Mouse (Mus musculus) stomach, embryonic 16.5 days (tissue): ENCODE data around the gene Dynll1. TPM values are rescaled to one million over a fixed set of nuclear protein-coding genes. Genes with fewer than 3 reads are reported as not detected.

Source experiments
- ATAC-seq: fragments of 200-750 bp; cut with Nextera tagmentation; 2 replicates; pipeline ENCODE4 v1.8.0; 2017; ENCODE audit warnings: moderate number of reproducible peaks, moderate TSS enrichment; ENCODE audit not compliant: insufficient read depth, low FRiP score
- H3K27ac ChIP-seq: fragments of 300-500 bp; sonication (generic); 2 replicates; pipeline ENCODE4 v1.5.1; 2014; ENCODE audit warnings: low read length
- H3K27me3 ChIP-seq: fragments of 300-500 bp; sonication (generic); 2 replicates; pipeline ENCODE4 v1.6.1; 2014; ENCODE audit warnings: low read length, control low read depth, mixed read lengths; ENCODE audit not compliant: control insufficient read depth, insufficient read depth
- H3K36me3 ChIP-seq: fragments of 300-500 bp; sonication (generic); 2 replicates; pipeline ENCODE4 v1.6.1; 2014; ENCODE audit warnings: low read length; ENCODE audit not compliant: control insufficient read depth, insufficient read depth
- H3K4me1 ChIP-seq: fragments of 300-500 bp; sonication (generic); 2 replicates; pipeline ENCODE4 v1.6.1; 2014; ENCODE audit warnings: low read length, control low read depth, mixed read lengths; ENCODE audit not compliant: control insufficient read depth, insufficient read depth
- H3K4me2 ChIP-seq: fragments of 300-500 bp; sonication (generic); 2 replicates; pipeline ENCODE4 v1.6.1; 2014; ENCODE audit warnings: low read depth, low read length, mixed read lengths
- H3K4me3 ChIP-seq: fragments of 300-500 bp; sonication (generic); replicated peaks from 2 replicates; pipeline ENCODE4 v1.5.1; 2014; ENCODE audit warnings: mild to moderate bottlenecking, low read length
- H3K9ac ChIP-seq: fragments of 300-500 bp; sonication (generic); 2 replicates; pipeline ENCODE4 v1.6.1; 2014; ENCODE audit warnings: low read length
- H3K9me3 ChIP-seq: fragments of 300-500 bp; sonication (generic); replicated peaks from 2 replicates; pipeline ENCODE4 v1.6.1; 2016; ENCODE audit warnings: low read length, control low read depth; ENCODE audit not compliant: control insufficient read depth
- WGBS: fragments of 180-500 bp; shearing (Covaris S2); extraction: QIAGEN DNeasy Blood & Tissue Kit; methylation state at CpG from one replicate; pipeline ENCODE4 v1.1.7; 2014; 5-methylcytosine and 5-hydroxymethylcytosine counted together
- polyA plus RNA-seq: library from polyadenylated mRNA; unstranded; fragments of >200 nt; fragmentation: Nextera tagmentation; extraction: Ambion mirVana; gene quantifications from 2 replicates; pipeline ENCODE4 v1.2.1, GENCODE M21; 2015

The Dynll1 gene
- polyA plus RNA-seq, 1 experiment from 2014 or later: 1,419 TPM

- peaks cover 11% of the 10 kb centered on the region for H3K36me3 ChIP-seq
- 80% methylated on average over 9 of the region's 9 CpGs for WGBS
- no peak for ATAC-seq
Measured at GRCm38 (mm10) chr5:115330955-115331354, 30.2 kb upstream of the Dynll1 start.

GRCm38 (mm10) chr5:115327610-115328548 is 27.1 kb upstream of the Dynll1 start:
- Histone ChIP-seq H3K4me2 (peak overlapping the region; percentile 74), H3K27ac (peak overlapping the region; percentile 85), H3K4me1 (peaks cover 20% of the 10 kb centered on the region), H3K27me3 (no peaks in the 10 kb centered on the region), H3K36me3 (0 out of 2 replicates have a peak, but pooled peaks cover 1% of the 10 kb centered on the region), H3K4me3 (peak overlapping the region; percentile 94), H3K9ac (peak overlapping the region; percentile 95), H3K9me3 (no peaks in the 10 kb centered on the region)
- peak; percentile 14; the same call in 1 of the 2 replicates for ATAC-seq
- WGBS: under 1% methylated on average over 55 of the region's 55 CpGs

More at GRCm38 (mm10) chr5:115330955-115331354, 30.2 kb upstream of the Dynll1 start:
- Histone ChIP-seq H3K27me3 (no peaks in the 10 kb centered on the region), H3K4me1 (peaks cover 16% of the 10 kb centered on the region), H3K4me2 (no peak overlapping the region), H3K9me3 (no peaks in the 10 kb centered on the region), H3K9ac (no peak overlapping the region), H3K27ac (no peak overlapping the region), H3K4me3 (no peak overlapping the region)

GRCm38 (mm10) chr5:115326875-115327609 is 26.2 kb upstream of the Dynll1 start, which contains the start of gene Srsf9:
Gene Srsf9, plus strand, starts transcription at chr5:115327177.
- Histone ChIP-seq H3K4me1 (peaks cover 20% of the 10 kb centered on the region), H3K27me3 (no peaks in the 10 kb centered on the region), H3K9me3 (no peaks in the 10 kb centered on the region), H3K36me3 (no peaks in the 10 kb centered on the region), H3K4me2 (peak within 1 kb of the TSS; percentile 74), H3K9ac (peak within 1 kb of the TSS; percentile 95), H3K27ac (peak within 1 kb of the TSS; percentile 85), H3K4me3 (peak within 1 kb of the TSS; percentile 94)
- under 1% methylated on average over 92 of the region's 97 CpGs for WGBS
- ATAC-seq: peak; percentile 96

- Histone ChIP-seq H3K4me2 (peak overlapping the region; percentile 74), H3K4me1 (peaks cover 20% of the 10 kb centered on the region), H3K9me3 (no peaks in the 10 kb centered on the region), H3K4me3 (peak overlapping the region; percentile 94), H3K27ac (peak overlapping the region; percentile 67), H3K9ac (peak overlapping the region; percentile 95), H3K27me3 (no peaks in the 10 kb centered on the region), H3K36me3 (no peaks in the 10 kb centered on the region)
- peak; percentile 41; the same call in 1 of the 2 replicates for ATAC-seq
- WGBS: 16% methylated on average over 11 of the region's 11 CpGs
Measured at GRCm38 (mm10) chr5:115326256-115326831, 25.5 kb upstream of the Dynll1 start.

- Histone ChIP-seq H3K4me2 (peak overlapping the region; percentile 70), H3K27ac (peak overlapping the region; percentile 92), H3K9ac (peak overlapping the region; percentile 68), H3K36me3 (no peaks in the 10 kb centered on the region), H3K27me3 (no peaks in the 10 kb centered on the region), H3K9me3 (no peaks in the 10 kb centered on the region), H3K4me3 (peak overlapping the region; percentile 46), H3K4me1 (peaks cover 28% of the 10 kb centered on the region)
- peak; percentile 79; the same call in 1 of the 2 replicates for ATAC-seq
- 1% methylated on average over 22 of the region's 22 CpGs for WGBS
Measured at GRCm38 (mm10) chr5:115319004-115319940, 18.5 kb upstream of the Dynll1 start.

GRCm38 (mm10) chr5:115317645-115318328 is 17.0 kb upstream of the Dynll1 start:
- Histone ChIP-seq H3K27ac (peak overlapping the region; percentile 92), H3K9ac (peak overlapping the region; percentile 67), H3K4me2 (peak overlapping the region; percentile 29), H3K4me1 (peaks cover 37% of the 10 kb centered on the region), H3K27me3 (no peaks in the 10 kb centered on the region), H3K36me3 (no peaks in the 10 kb centered on the region), H3K4me3 (no peak overlapping the region; the same call in 1 of the 2 replicates), H3K9me3 (no peaks in the 10 kb centered on the region)
- ATAC-seq: peak; percentile 45; the same call in 1 of the 2 replicates
- WGBS: 7% methylated on average over 10 of the region's 10 CpGs

- Histone ChIP-seq H3K4me2 (peak overlapping the region; percentile 29; the same call in 1 of the 2 replicates), H3K9ac (peak overlapping the region; percentile 67), H3K27ac (peak overlapping the region; percentile 92), H3K9me3 (no peaks in the 10 kb centered on the region), H3K27me3 (no peaks in the 10 kb centered on the region), H3K4me1 (peaks cover 37% of the 10 kb centered on the region), H3K4me3 (no peak overlapping the region), H3K36me3 (no peaks in the 10 kb centered on the region)
- 16% methylated on average over 14 of the region's 14 CpGs for WGBS
- no peak for ATAC-seq
Measured at GRCm38 (mm10) chr5:115316968-115317644, 16.3 kb upstream of the Dynll1 start.
